Mouse (Mus musculus) testis, postnatal 10 days (tissue): ENCODE measurements around the gene Hsd17b13.

Experiments
- DNase-seq: peaks from one replicate; pipeline ENCODE4 v3.0.0; 2021; ENCODE audit warnings: low spot score

The Hsd17b13 gene

DNA sequence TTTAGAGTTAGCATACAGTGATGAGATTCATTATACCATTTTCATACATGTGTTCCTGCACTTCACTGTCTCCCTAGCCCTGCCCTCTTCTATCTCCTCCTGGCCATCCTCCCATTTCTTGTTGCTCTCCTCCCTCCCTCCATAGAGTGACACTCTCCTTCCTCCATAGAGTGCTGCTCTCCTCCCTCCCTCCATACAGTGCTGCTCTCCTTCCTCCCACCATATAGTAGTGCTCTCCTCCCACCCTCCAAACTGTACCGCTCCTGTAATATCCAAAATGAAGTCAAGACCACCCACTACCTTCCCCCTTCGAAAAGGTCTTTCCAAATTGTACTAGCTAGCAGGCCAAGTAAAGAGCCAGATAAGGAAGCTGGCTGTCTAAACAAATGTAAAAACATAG, 53.5 kb downstream of the Hsd17b13 start:
- no peak for DNase-seq

- DNase-seq = no peak
Measured at GRCm38 (mm10) chr5:103923101-103923500, 54.1 kb downstream of the Hsd17b13 start.

- no peak for DNase-seq
Measured at GRCm38 (mm10) chr5:103922436-103922835, 54.8 kb downstream of the Hsd17b13 start.

GRCm38 (mm10) chr5:103919497-103919896, 57.7 kb downstream of the Hsd17b13 start:
- DNase-seq = no peak

- DNase-seq = no peak
Measured at GRCm38 (mm10) chr5:103918233-103918632, 59.0 kb downstream of the Hsd17b13 start.

DNA sequence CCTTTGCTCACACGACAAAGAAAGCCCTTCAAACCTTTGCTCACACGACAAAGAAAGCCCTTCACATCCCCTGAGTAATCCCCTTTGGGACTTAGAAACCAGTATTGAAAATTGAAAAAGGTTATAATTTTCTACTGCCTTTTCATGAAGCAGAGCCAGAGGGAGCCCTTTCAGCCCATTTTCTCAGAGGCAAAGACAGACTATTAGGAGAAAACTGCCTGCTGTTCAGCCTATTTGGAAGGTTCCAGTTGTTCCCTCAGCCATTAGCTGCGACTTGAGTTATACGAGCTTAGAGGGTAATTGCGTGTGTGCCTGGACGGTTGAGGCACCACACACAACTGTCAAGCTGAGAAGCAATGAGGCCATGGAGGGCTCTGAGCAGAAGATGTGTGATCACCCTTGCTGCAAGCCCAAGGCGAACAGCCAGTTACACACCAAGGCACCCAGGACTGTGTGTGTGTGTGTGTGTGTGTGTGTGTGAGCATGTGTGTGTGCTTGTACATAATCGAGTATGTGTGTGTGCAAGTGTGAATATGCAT, 59.8 kb downstream of the Hsd17b13 start:
- DNase-seq = no peak

DNA sequence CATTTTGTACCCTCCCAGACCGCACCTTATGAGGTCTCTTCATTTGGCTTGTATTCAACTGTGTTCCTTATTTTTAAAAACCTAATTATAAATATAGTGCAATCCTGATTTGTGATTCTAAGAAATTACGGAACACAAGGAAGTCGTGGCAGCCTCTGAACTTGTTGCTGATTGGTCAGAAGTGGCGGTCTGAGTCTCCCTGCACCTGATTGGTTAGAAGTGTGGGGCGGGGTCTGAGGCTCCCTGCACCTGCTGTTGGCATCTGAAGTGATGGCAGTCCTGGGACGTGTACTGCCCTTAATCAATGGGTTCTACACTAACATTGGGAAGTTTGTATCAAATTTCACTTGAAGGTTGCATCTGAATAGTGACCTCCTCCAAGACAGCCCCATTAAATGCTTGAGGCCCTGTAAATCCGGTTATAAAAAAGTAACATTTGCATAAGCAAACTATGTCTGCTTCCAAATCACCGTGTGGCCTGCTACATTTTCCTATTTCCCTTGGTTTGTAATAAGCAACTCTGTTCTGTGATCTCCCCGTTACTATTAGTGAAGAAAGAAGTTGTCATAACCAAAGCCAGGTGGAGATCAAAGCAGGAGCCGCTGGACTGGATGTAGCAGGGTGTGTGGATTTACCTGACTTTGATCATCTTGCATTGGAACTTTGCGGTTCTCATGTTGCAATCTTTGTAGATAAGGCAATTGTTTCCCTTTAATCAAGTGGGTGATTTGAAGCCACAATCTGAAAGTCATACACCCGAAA, 60.4 kb downstream of the Hsd17b13 start:
- no peak for DNase-seq

GRCm38 (mm10) chr5:103914335-103915226, 62.6 kb downstream of the Hsd17b13 start:
- DNase-seq = no peak

- no peak for DNase-seq
Measured at GRCm38 (mm10) chr5:103913150-103913549, 64.1 kb downstream of the Hsd17b13 start.

- no peak for DNase-seq
Measured at GRCm38 (mm10) chr5:103911555-103911954, 65.7 kb downstream of the Hsd17b13 start.

GRCm38 (mm10) chr5:103910748-103911409, 66.3 kb downstream of the Hsd17b13 start, which contains the start of gene Klhl8:
TSS of gene Klhl8 (minus strand) at chr5:103911259.
- peak; percentile 88 for DNase-seq

DNA sequence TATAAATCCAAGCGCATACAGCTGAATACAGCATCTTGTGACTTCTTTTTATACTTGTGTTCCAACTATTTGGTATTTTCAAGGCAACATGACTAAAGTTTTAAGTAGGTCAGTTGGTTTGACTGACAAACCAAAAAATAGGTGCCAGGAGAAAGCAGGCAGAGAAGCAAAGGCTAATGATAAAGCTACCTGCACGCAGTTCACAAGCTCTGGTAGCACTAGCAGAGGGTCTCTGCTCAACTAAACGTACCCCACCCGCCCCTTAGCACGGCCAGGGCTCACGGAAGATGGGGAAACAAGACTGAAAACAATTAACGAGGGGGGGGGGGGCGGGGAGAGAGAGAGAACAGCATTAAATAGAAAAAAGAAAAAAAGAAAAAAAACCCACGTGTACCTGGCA, 67.1 kb downstream of the Hsd17b13 start:
- no peak for DNase-seq

GRCm38 (mm10) chr5:103909466-103909865, 67.7 kb downstream of the Hsd17b13 start:
- DNase-seq = no peak

- DNase-seq = no peak
Measured at GRCm38 (mm10) chr5:103908851-103909250, 68.4 kb downstream of the Hsd17b13 start.

DNA sequence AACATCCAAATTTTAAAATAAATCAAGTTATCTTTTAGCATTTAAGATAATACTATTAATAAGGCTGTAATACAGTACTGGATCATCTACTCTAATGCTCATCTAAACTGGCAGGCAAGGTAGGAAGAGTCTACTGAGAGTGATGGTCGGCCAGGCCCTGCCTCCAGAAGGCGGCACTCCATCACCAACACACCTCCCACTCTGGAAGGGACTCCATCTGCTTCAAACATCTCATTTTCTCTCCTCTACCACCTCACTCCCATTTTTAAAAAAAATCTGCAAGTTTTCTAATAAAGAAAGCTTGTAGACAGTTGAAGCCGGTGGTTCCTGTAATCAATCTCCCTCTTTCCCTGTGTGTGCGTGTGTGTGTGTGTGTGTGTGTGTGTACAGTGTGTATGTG, 69.4 kb downstream of the Hsd17b13 start:
- DNase-seq = no peak

- no peak for DNase-seq
Measured at GRCm38 (mm10) chr5:103906173-103906572, 71.0 kb downstream of the Hsd17b13 start.
